Mouse (Mus musculus): ENCODE results near the gene Gm47996. TPM values are rescaled to one million over a fixed set of nuclear protein-coding genes. Genes with fewer than 3 reads are reported as not detected.
"Not testable (repeated sequence)": the region's sequence is repeated elsewhere in the genome, so short reads cannot be mapped to it uniquely, and the experiment has no call there.

Gene Gm47996
- polyA plus RNA-seq, 1 experiment from 2014 or later: not detected

GRCm38 (mm10) chr1:151186879-151187424 is 23.0 kb upstream of the Gm47996 start:
- H3K27ac ChIP-seq; H3K9me3 ChIP-seq (replicated peaks); H3K27me3 ChIP-seq; H3K4me3 ChIP-seq; H3K4me1 ChIP-seq; ATAC-seq (ENCODE audit: low FRiP score); H3K36me3 ChIP-seq; H3K4me2 ChIP-seq (replicated peaks); H3K9ac ChIP-seq: not testable (repeated sequence)
- 87% methylated on average over 4 of the region's 4 CpGs for WGBS

DNA sequence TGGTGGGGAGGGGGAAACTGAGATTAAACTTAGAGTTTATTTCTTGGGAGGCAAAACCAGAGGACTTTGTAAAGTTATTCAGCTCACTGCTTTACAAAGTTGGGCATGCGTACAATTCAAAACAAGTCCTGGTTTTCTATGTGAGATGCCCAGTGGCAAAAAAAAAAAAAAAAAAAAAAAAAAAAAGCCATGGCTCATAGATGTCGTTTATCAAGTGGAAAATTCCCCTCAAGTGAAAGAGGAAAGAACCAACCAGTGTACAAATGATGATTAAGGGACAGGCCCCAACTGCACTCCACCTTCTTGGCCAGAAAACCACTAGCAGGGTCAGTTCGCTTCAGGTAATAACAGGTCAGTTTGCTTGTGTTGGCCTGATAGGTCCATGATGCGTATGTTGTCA is 21.5 kb upstream of the Gm47996 start:
- Histone ChIP-seq H3K4me3 (no peak overlapping the region), H3K9ac (no peak overlapping the region), H3K27ac (no peak overlapping the region), H3K9me3 (replicated peaks) (no peaks in the 10 kb centered on the region), H3K4me1 (no peaks in the 10 kb centered on the region), H3K4me2 (replicated peaks) (no peak overlapping the region), H3K36me3 (no peaks in the 10 kb centered on the region), H3K27me3 (no peaks in the 10 kb centered on the region)
- WGBS: 90% methylated on average over 4 of the region's 4 CpGs
- ATAC-seq (ENCODE audit: low FRiP score): no peak

- 100% methylated on average over 2 of the region's 7 CpGs for WGBS
- H3K27ac ChIP-seq; H3K36me3 ChIP-seq; H3K4me2 ChIP-seq (replicated peaks); H3K27me3 ChIP-seq; H3K9ac ChIP-seq; H3K4me3 ChIP-seq; H3K9me3 ChIP-seq (replicated peaks); ATAC-seq (ENCODE audit: low FRiP score); H3K4me1 ChIP-seq: not testable (repeated sequence)
Measured at GRCm38 (mm10) chr1:151192075-151192474, 17.9 kb upstream of the Gm47996 start, which contains the start of gene Gm8947. Gene Gm8947 (plus strand): TSS chr1:151192376.

- ATAC-seq (ENCODE audit: low FRiP score); H3K4me1 ChIP-seq; H3K27ac ChIP-seq; H3K36me3 ChIP-seq; H3K9me3 ChIP-seq (replicated peaks); H3K9ac ChIP-seq; H3K4me3 ChIP-seq; H3K4me2 ChIP-seq (replicated peaks); H3K27me3 ChIP-seq: not testable (repeated sequence)
- 93% methylated on average over 15 of the region's 15 CpGs for WGBS
Measured at GRCm38 (mm10) chr1:151192739-151193138, 17.2 kb upstream of the Gm47996 start.

DNA sequence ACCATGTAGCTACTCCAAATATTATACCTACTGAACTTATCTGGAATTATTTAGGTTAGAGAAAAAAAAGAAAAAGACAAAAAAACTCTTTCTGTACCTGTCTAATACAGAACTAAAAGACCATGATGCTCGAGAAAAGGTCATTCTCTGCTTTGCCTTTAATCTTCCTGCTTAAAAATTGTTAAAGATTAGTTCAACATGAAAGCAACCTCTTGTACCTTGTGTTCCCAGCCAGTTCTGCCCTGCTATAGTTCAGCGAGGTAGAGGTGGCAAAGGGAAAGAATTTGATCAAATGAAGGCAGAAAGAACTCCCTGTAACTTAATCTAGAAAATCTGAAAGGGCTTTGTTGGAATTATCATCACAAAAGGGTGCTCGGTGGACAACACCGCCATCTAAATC is 13.9 kb upstream of the Gm47996 start:
- H3K9me3 ChIP-seq (replicated peaks); H3K4me1 ChIP-seq; ATAC-seq (ENCODE audit: low FRiP score); H3K27ac ChIP-seq; H3K4me2 ChIP-seq (replicated peaks); H3K36me3 ChIP-seq; H3K27me3 ChIP-seq; H3K9ac ChIP-seq; H3K4me3 ChIP-seq: not testable (repeated sequence)
- 69% methylated on average over 4 of the region's 4 CpGs for WGBS

GRCm38 (mm10) chr1:151196690-151197089 is 13.2 kb upstream of the Gm47996 start:
- H3K4me3 ChIP-seq; H3K27ac ChIP-seq; H3K27me3 ChIP-seq; ATAC-seq (ENCODE audit: low FRiP score); H3K9me3 ChIP-seq (replicated peaks); H3K36me3 ChIP-seq; H3K4me2 ChIP-seq (replicated peaks); H3K4me1 ChIP-seq; H3K9ac ChIP-seq: not testable (repeated sequence)
- WGBS: 83% methylated on average over 3 of the region's 3 CpGs

DNA sequence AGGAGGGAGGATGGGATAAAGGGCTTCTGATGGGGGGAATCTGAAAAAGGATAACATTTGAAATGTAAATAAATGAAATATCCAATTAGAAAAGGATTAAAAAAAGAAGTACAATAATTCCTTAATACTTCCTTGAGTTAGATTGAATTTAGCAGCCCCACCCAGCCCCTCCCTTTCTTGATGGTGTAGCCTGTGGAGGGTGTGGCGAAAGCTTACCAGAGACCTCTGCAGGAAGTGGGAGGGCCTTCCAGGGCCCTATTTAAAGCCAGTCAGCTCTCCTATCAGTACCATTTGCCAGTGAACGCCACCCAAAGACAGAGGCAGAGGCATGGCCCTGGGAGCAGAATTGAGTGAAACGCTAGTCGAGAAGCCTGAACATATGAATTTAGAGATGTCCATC is 11.8 kb upstream of the Gm47996 start, which contains the start of gene Gm47995:
Gene Gm47995, plus strand, starts transcription at position 329 of the 400 bp plus-strand sequence.
- not testable (repeated sequence) for H3K36me3 ChIP-seq; H3K4me2 ChIP-seq (replicated peaks); H3K4me1 ChIP-seq; H3K9me3 ChIP-seq (replicated peaks); H3K4me3 ChIP-seq; ATAC-seq (ENCODE audit: low FRiP score); H3K27ac ChIP-seq; H3K27me3 ChIP-seq; H3K9ac ChIP-seq
- WGBS: 95% methylated on average over 2 of the region's 4 CpGs

DNA sequence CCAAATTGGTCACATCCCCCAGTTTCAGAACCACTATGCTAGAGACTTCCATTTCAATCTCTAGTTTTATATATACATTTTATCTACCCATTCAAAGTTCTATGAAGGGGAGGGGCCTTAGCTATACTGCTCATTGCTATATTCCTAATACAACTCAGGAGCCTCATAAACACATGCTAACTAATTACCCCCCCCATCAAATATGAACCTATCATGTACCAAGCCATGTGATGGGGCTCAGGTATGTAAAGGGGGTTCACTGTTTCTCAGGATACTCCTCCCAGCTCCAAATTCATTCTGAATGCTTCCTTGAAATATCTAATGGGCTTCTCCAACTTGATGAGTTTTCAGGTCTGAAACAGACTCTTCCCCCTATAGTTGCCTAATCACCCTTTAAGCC is 9.3 kb upstream of the Gm47996 start:
- not testable (repeated sequence) for H3K4me1 ChIP-seq; ATAC-seq (ENCODE audit: low FRiP score); H3K9ac ChIP-seq; H3K9me3 ChIP-seq (replicated peaks); H3K36me3 ChIP-seq; H3K27me3 ChIP-seq; H3K27ac ChIP-seq; H3K4me3 ChIP-seq; H3K4me2 ChIP-seq (replicated peaks)

DNA sequence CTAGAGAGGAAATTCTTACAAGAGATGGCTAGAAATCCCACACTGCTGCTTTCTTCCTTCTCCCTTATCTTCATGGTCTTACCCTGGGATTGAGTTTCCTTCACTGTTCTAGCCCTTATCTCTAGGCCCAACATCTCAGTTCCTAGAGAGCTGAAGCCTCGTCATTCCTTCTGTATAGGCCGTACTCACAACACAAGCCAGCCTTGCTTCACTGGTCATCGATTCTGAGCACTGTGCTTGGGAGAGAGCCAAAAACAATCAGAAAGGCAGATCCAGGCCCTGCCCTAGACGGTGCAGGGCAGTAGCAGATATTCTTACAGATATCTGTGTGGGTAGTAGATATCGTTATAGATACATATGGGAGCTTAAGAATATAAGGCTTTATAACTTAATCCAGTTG is 7.2 kb upstream of the Gm47996 start:
- H3K36me3 ChIP-seq; H3K4me3 ChIP-seq; H3K4me2 ChIP-seq (replicated peaks); H3K27ac ChIP-seq; H3K9ac ChIP-seq; H3K4me1 ChIP-seq; ATAC-seq (ENCODE audit: low FRiP score); H3K27me3 ChIP-seq; H3K9me3 ChIP-seq (replicated peaks): not testable (repeated sequence)
- 76% methylated on average over 4 of the region's 5 CpGs for WGBS

DNA sequence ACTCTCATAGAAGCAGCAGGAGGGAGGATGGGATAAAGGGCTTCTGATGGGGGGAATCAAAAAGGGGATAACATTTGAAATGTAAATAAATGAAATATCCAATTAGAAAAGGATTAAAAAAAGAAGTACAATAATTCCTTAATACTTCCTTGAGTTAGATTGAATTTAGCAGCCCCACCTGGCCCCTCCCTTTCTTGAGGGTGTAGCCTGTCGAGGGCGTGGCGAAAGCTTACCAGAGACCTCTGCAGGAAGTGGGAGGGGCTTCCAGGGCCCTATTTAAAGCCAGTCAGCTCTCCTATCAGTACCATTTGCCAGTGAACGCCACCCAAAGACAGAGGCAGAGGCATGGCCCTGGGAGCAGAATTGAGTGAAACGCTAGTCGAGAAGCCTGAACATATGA is 6.1 kb upstream of the Gm47996 start, which contains the start of gene 3110040M04Rik:
Gene 3110040M04Rik, plus strand, starts transcription at position 304 of the 400 bp plus-strand sequence.
- no CpG with 5 or more reads among the region's 6 CpGs for WGBS
- not testable (repeated sequence) for H3K27me3 ChIP-seq; H3K27ac ChIP-seq; H3K9ac ChIP-seq; ATAC-seq (ENCODE audit: low FRiP score); H3K4me2 ChIP-seq (replicated peaks); H3K36me3 ChIP-seq; H3K9me3 ChIP-seq (replicated peaks); H3K4me3 ChIP-seq; H3K4me1 ChIP-seq

DNA sequence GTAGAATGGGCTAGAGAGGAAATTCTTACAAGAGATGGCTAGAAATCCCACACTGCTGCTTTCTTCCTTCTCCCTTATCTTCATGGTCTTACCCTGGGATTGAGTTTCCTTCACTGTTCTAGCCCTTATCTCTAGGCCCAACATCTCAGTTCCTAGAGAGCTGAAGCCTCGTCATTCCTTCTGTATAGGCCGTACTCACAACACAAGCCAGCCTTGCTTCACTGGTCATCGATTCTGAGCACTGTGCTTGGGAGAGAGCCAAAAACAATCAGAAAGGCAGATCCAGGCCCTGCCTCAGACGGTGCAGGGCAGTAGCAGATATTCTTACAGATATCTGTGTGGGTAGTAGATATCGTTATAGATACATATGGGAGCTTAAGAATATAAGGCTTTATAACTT is 1.4 kb upstream of the Gm47996 start:
- H3K4me3 ChIP-seq; H3K36me3 ChIP-seq; H3K9me3 ChIP-seq (replicated peaks); ATAC-seq (ENCODE audit: low FRiP score); H3K4me2 ChIP-seq (replicated peaks); H3K4me1 ChIP-seq; H3K27me3 ChIP-seq; H3K27ac ChIP-seq; H3K9ac ChIP-seq: not testable (repeated sequence)
- WGBS: 84% methylated on average over 3 of the region's 5 CpGs

DNA sequence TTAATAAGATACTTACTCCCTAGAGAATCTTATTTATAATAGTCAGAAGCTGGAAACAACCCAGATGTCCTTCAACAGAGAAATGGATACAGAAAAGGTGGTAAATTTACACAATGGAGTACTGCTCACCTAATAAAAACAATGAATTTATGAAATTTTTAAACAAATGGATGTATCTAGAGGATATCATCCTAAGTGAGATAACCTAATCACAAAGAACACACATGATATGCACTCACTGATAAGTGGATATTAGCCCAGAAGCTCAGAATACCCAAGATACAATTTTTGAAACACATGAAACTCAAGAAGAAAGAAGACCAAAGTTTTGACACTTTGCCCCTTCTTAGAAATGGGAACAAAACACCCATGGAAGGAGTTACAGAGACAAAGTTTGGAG is 987 bp upstream of the Gm47996 start:
- H3K4me2 ChIP-seq (replicated peaks); H3K9me3 ChIP-seq (replicated peaks); H3K9ac ChIP-seq; H3K4me3 ChIP-seq; ATAC-seq (ENCODE audit: low FRiP score); H3K4me1 ChIP-seq; H3K27me3 ChIP-seq; H3K27ac ChIP-seq; H3K36me3 ChIP-seq: not testable (repeated sequence)

DNA sequence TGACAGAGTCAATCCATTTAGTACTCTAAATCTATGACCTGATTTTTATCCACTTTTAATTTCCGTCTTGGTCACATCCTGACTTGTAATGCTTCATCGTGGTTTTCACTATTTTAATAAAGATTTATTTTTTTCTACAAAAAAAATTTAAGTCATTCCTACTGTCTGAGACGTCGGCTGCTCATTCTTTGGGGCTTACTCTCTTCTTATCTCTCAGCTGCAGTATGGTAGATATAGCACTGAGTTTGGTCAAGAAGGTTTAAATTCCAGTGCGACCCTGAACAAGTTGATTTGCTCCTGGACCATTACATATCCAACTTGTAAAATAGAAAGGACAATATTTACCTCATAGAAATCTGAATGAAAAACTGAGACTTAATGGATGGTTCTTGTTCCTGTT is 1.7 kb downstream of the Gm47996 start:
- not testable (repeated sequence) for H3K27me3 ChIP-seq; H3K27ac ChIP-seq; ATAC-seq (ENCODE audit: low FRiP score); H3K9ac ChIP-seq; H3K4me2 ChIP-seq (replicated peaks); H3K4me3 ChIP-seq; H3K4me1 ChIP-seq; H3K36me3 ChIP-seq; H3K9me3 ChIP-seq (replicated peaks)
- WGBS: 95% methylated on average over 5 of the region's 5 CpGs
